Mouse (Mus musculus): Measurements from ENCODE around the gene U2af2. TPM values are rescaled to one million over a fixed set of nuclear protein-coding genes. Genes with fewer than 3 reads are reported as not detected.

U2af2 gene
- polyA plus RNA-seq (2012; rRNA removed): 110 and 132 TPM in 2 replicates
- 52.2 and 60.2 TPM in 2 replicates for polyA plus RNA-seq (2014; fragmentation: Nextera tagmentation; extraction: Ambion mirVana)

DNA sequence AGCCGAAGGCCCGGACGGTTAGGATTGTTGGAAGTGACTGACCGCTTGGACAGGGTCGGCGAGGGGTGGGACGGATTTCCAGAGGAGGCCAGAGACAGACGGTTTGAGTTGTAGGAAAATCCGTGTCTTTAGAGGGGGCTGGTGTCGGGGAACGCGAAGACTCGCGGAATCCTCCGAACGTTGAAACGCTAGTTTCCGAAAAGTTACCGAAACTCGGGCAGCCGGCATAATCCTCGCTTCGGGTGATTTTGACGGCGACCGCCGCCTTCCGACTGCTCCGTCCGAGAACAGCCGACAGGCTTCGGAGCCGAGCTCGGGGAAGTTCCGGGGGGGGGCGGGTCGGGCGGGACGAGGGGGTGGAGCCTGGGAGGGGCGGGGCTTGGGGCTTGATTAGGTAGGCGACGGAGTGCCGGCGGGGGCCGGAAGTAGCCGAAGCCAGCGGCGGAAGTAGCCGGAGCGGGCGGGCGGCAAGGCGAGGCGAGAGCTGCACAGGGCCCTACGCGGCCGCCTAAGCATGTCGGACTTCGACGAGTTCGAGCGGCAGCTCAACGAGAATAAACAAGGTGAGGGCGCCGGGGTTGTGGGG, at the start of gene U2af2:
Gene U2af2, plus strand, starts transcription at position 370 of the 586 bp plus-strand sequence.
- no peaks in the 10 kb centered on the region for H3K9me3 ChIP-seq (ENCODE audit: control insufficient read depth, low read length)
- peak within 1 kb of the TSS; percentile 100 for H3K4me2 ChIP-seq (ENCODE audit: low read depth)
- DNase-seq (ENCODE audit: low read depth in 3 of 3, low spot score in 3 of 3): peak; percentile 78 to 86 (median 83)
- peak within 1 kb of the TSS; percentile 93 for H3K27ac ChIP-seq
- H3K4me1 ChIP-seq (replicated peaks; ENCODE audit: control insufficient read depth in 2 of 2, insufficient read depth in 2 of 2, low read length in 1 of 2): peaks cover 16 to 17% of the 10 kb centered on the region in 2 experiments
- peak within 1 kb of the TSS; percentile 96 to 97 for H3K4me3 ChIP-seq (ENCODE audit: insufficient read depth in 1 of 2, low read depth in 2 of 2, low read length in 2 of 2)
- peaks cover 9% of the 10 kb centered on the region for H3K36me3 ChIP-seq (replicated peaks; ENCODE audit: control insufficient read depth, insufficient read depth, low read depth)
- ATAC-seq (ENCODE audit: insufficient read depth): peak; percentile 77
- peak within 1 kb of the TSS; percentile 97 for H3K9ac ChIP-seq (replicated peaks)
- no peak for TF ChIP-seq CTCF (IDR thresholded peaks at IDR 0.05; ENCODE audit: low read depth)
- TF ChIP-seq EP300 (IDR thresholded peaks at IDR 0.05; ENCODE audit: low read depth): no peak
- WGBS (ENCODE audit: insufficient replicate concordance): under 1% methylated on average over 65 of the region's 65 CpGs
- peaks cover 19% of the 10 kb centered on the region for H3K27me3 ChIP-seq (ENCODE audit: control insufficient read depth, insufficient read depth, low read length)

DNA sequence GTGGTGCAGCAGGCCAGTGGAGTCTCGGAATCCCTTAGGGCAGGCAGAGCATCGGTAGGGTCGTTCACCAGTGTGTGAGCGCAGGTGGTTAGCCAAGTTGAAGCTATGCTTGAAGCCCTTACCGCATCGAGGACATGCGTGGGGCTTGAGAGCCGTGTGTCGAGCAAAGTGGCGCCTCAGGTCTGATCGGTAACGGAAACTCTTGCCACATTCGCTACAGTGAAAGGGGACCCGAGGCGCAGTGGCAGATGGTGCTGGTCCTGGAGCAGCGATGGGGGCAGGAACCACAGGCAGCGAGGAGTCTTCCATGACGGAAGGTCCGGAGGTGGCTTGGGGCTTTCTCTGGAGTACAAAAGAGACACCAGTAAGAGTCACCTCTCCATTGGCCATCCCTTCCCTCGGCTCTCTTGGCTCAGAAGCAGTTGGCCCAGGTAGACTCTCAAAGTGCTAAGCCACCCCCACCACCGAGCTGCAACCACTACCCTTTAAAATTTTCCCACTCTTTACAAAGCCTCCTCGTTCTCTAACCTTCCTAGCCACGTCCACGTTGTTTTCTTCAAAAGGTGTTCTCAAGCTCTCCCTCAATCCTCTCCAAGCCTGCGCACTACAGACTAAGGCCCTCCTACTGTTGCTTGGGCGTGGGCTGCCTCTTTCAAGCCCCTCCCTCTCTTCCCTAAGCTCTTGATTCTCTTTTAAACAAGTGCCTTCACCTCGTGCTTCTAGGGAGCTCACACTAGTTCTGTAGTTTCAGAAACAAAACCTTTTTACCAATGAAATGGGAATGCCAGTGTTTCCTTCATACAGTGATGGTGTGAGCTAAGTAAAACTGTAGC, 49.0 kb upstream of the U2af2 start:
- ATAC-seq (ENCODE audit: insufficient read depth) (no peak), DNase-seq (ENCODE audit: low read depth in 3 of 3, low spot score in 3 of 3) (no peak)
- Histone ChIP-seq H3K4me3 (ENCODE audit: insufficient read depth in 1 of 2, low read depth in 2 of 2, low read length in 2 of 2) (peak overlapping the region; percentile 10 to 16; a peak in 2 of 4 replicates), H3K9ac (replicated peaks) (no peak overlapping the region), H3K4me2 (ENCODE audit: low read depth) (peak overlapping the region; percentile 82), H3K36me3 (replicated peaks; ENCODE audit: control insufficient read depth, insufficient read depth, low read depth) (peaks cover 52% of the 10 kb centered on the region), H3K9me3 (ENCODE audit: control insufficient read depth, low read length) (no peaks in the 10 kb centered on the region; the same call in 1 of the 2 replicates), H3K27me3 (ENCODE audit: control insufficient read depth, insufficient read depth, low read length) (no peaks in the 10 kb centered on the region), H3K27ac (peak overlapping the region; percentile 6; the same call in 1 of the 2 replicates), H3K4me1 (replicated peaks; ENCODE audit: control insufficient read depth in 2 of 2, insufficient read depth in 2 of 2, low read length in 1 of 2) (peaks cover 8 to 12% of the 10 kb centered on the region in 2 experiments)
- 80% methylated on average over 27 of the region's 27 CpGs for WGBS (ENCODE audit: insufficient replicate concordance)
- TF ChIP-seq EP300 (IDR thresholded peaks at IDR 0.05; ENCODE audit: low read depth) (no peak), CTCF (IDR thresholded peaks at IDR 0.05; ENCODE audit: low read depth) (no peak)

DNA sequence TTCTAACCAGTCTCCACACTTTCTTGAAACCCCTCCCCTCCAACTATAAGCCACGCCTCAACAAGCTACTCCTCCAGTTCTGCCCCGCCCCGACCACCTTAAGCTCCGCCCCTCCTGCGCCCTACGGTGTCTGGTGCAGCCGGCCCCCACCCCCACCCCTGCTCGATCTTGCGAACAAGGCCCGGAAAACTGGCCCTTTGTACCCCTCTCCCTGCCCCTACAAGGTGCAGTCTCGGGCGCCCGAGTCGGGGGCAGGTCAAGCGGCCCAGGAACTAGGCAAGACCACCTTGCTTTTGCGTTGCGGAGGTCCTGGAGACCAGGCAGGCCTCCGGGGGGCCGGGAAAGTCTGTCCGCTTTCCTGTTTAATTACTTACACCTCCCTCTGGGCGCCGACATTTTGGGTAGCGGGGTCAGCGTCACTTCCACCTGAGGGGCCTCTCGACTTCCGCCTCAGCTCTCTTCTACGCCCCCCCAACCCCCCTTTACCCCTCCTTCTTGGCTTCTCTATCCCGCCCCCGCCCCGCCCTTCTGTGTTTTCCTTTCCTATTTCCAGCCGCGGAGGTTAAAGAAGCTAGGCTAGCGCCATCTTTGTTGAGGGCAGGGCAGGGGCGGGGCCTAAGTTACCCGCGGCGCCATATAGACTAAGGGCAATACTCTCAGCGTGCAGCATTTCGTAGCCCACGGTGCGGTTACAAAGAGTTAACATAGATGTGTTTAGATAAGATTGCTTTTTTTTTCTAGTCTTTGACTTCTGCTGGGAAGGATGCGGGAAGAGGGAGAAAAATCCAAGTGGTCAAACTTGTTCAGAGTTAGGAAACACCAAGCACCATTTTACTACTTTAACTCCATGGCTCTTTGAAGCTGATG, 47.5 kb upstream of the U2af2 start, which contains the start of the genes Zfp524 and Fiz1:
Gene Zfp524, plus strand, starts transcription at position 165 of the 867 bp plus-strand sequence.
Gene Fiz1, minus strand, starts transcription at position 447 of the 867 bp plus-strand sequence.
- H3K9ac ChIP-seq (replicated peaks): peak within 1 kb of the TSS; percentile 97
- H3K9me3 ChIP-seq (ENCODE audit: control insufficient read depth, low read length): no peaks in the 10 kb centered on the region; the same call in 1 of the 2 replicates
- TF ChIP-seq CTCF (IDR thresholded peaks at IDR 0.05; ENCODE audit: low read depth) (no peak), EP300 (IDR thresholded peaks at IDR 0.05; ENCODE audit: low read depth) (no peak)
- peaks cover 37% of the 10 kb centered on the region for H3K36me3 ChIP-seq (replicated peaks; ENCODE audit: control insufficient read depth, insufficient read depth, low read depth)
- peak within 1 kb of the TSS; percentile 94 to 96 for H3K4me3 ChIP-seq (ENCODE audit: insufficient read depth in 1 of 2, low read depth in 2 of 2, low read length in 2 of 2)
- peak within 1 kb of the TSS; percentile 82 for H3K4me2 ChIP-seq (ENCODE audit: low read depth)
- ATAC-seq (ENCODE audit: insufficient read depth) (peak; percentile 78), DNase-seq (ENCODE audit: low read depth in 3 of 3, low spot score in 3 of 3) (peak; percentile 93 to 94 (median 93))
- H3K27me3 ChIP-seq (ENCODE audit: control insufficient read depth, insufficient read depth, low read length): no peaks in the 10 kb centered on the region
- under 1% methylated on average over 42 of the region's 42 CpGs for WGBS (ENCODE audit: insufficient replicate concordance)
- H3K4me1 ChIP-seq (replicated peaks; ENCODE audit: control insufficient read depth in 2 of 2, insufficient read depth in 2 of 2, low read length in 1 of 2): peaks cover 11 to 12% of the 10 kb centered on the region in 2 experiments
- H3K27ac ChIP-seq: peak within 1 kb of the TSS; percentile 96

DNA sequence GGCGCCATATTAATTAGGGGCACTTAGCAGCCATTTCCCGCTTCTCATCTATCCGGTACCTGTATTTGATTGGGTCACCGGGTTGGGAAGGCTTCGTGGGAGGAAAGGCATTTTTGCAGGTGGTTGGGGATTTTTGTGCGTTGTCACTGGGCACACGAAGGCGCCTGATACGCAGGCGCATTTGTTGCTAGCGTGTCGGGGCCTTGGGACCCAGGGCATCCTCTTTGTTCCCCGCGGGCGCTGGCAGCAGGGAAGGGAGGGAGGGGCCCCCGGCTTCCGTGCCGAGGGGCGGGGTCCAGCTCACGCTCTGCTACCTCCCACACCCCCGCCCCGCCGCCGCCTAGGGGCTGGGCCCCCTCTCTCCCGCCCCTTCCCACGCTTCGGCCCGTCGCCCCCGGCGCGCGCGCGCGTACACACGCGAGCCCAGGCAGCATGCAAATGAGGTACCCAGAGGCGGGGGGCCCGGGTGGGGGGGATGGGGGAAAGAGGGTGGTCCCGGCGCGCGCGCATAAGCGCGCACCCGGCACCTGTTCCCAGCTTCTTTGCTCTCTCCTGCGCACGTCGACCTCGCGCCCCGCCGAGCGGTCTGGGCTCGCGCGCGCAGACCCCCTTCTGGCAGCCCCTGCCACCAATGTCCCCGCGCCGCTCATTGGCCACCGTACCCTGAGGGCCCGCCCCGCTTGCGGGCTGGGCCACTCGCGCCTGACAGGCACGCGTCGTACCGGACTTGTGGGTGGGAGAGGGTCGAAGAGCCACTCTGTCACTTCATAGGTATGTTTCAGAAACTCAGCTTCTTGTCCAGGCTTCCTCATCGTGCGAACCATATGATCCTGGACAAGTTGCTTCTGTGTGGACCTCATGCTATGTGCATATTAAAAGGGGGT, 46.6 kb upstream of the U2af2 start, which contains the start of gene Gm44973:
Gene Gm44973, plus strand, starts transcription at position 379 of the 884 bp plus-strand sequence.
- peak within 1 kb of the TSS; percentile 82 for H3K4me2 ChIP-seq (ENCODE audit: low read depth)
- H3K9me3 ChIP-seq (ENCODE audit: control insufficient read depth, low read length): no peaks in the 10 kb centered on the region; the same call in 1 of the 2 replicates
- peaks cover 28% of the 10 kb centered on the region for H3K36me3 ChIP-seq (replicated peaks; ENCODE audit: control insufficient read depth, insufficient read depth, low read depth)
- peak within 1 kb of the TSS; percentile 97 for H3K9ac ChIP-seq (replicated peaks)
- H3K27ac ChIP-seq: peak within 1 kb of the TSS; percentile 96
- under 1% methylated on average over 71 of the region's 76 CpGs for WGBS (ENCODE audit: insufficient replicate concordance)
- TF ChIP-seq CTCF (IDR thresholded peaks at IDR 0.05; ENCODE audit: low read depth) (no peak), EP300 (IDR thresholded peaks at IDR 0.05; ENCODE audit: low read depth) (peak; percentile 45; the same call in 1 of the 2 replicates)
- ATAC-seq (ENCODE audit: insufficient read depth): peak; percentile 76
- DNase-seq (ENCODE audit: low read depth in 3 of 3, low spot score in 3 of 3): peak; percentile 82 to 91 (median 84)
- H3K27me3 ChIP-seq (ENCODE audit: control insufficient read depth, insufficient read depth, low read length): no peaks in the 10 kb centered on the region
- H3K4me3 ChIP-seq (ENCODE audit: insufficient read depth in 1 of 2, low read depth in 2 of 2, low read length in 2 of 2): peak within 1 kb of the TSS; percentile 94 to 96
- H3K4me1 ChIP-seq (replicated peaks; ENCODE audit: control insufficient read depth in 2 of 2, insufficient read depth in 2 of 2, low read length in 1 of 2): peaks cover 12 to 13% of the 10 kb centered on the region in 2 experiments

Data from liver, embryonic 14.5 days (tissue).